Mouse (Mus musculus) liver, embryonic 14.5 days (tissue): ENCODE results near the gene Col6a6. TPM values are rescaled to one million over a fixed set of nuclear protein-coding genes. Genes with fewer than 3 reads are reported as not detected.

ENCODE experiments used
- ATAC-seq: fragments of 200-750 bp; cut with Nextera tagmentation; 2 replicates; pipeline ENCODE4 v1.8.0; 2017; ENCODE audit warnings: moderate number of reproducible peaks, mild to moderate bottlenecking, moderate library complexity; ENCODE audit not compliant: insufficient read depth
- DNase-seq, 3 experiments: peaks; one replicate each; pipeline ENCODE4 v3.0.0-alpha.2; 2012 to 2013; ENCODE audit warnings: low read depth in 3 of 3, low spot score in 3 of 3
- H3K27ac ChIP-seq: fragments of 300-500 bp; sonication (generic); 2 replicates; pipeline ENCODE4 v1.5.1; 2014; ENCODE audit warnings: moderate library complexity, mild to moderate bottlenecking, control low read depth, inconsistent platforms
- H3K27me3 ChIP-seq: fragments of 300-500 bp; sonication (generic); 2 replicates; pipeline ENCODE4 v1.6.1; 2014; ENCODE audit warnings: mild to moderate bottlenecking, low read length, moderate library complexity; ENCODE audit not compliant: control insufficient read depth, insufficient read depth
- H3K36me3 ChIP-seq: fragments of 300-500 bp; sonication (generic); replicated peaks from 2 replicates; pipeline ENCODE4 v1.6.1; 2014; ENCODE audit warnings: low read depth; ENCODE audit not compliant: control insufficient read depth, insufficient read depth
- H3K4me1 ChIP-seq, 2 experiments: fragments of 200-500 bp in 1 of 2; fragments of 300-500 bp in 1 of 2; sonication (generic) in 1 of 2; replicated peaks; 2 replicates each; pipeline ENCODE4 v1.6.1; 2012 to 2014; ENCODE audit warnings: antibody characterized with exemption in 1 of 2, inconsistent platforms in 1 of 2, low read length in 1 of 2; ENCODE audit not compliant: control insufficient read depth in 2 of 2, insufficient read depth in 2 of 2
- H3K4me2 ChIP-seq: fragments of 300-500 bp; sonication (generic); 2 replicates; pipeline ENCODE4 v1.6.1; 2014; ENCODE audit warnings: low read depth, mild to moderate bottlenecking, control low read depth, moderate library complexity
- H3K4me3 ChIP-seq, 2 experiments: fragments of 200-500 bp in 1 of 2; fragments of 300-500 bp in 1 of 2; sonication (generic) in 1 of 2; 2 replicates each; pipeline ENCODE4 v1.5.1; 2012 to 2014; ENCODE audit warnings: low read depth in 2 of 2, low read length in 2 of 2, mild to moderate bottlenecking in 2 of 2, control low read depth in 1 of 2, inconsistent platforms in 1 of 2, moderate library complexity in 1 of 2; ENCODE audit not compliant: insufficient read depth in 1 of 2
- H3K9ac ChIP-seq: fragments of 300-500 bp; sonication (generic); replicated peaks from 2 replicates; pipeline ENCODE4 v1.6.1; 2014; ENCODE audit warnings: mild to moderate bottlenecking, control low read depth, moderate library complexity
- H3K9me3 ChIP-seq: fragments of 300-500 bp; sonication (generic); 2 replicates; pipeline ENCODE4 v1.6.1; 2016; ENCODE audit warnings: low read length, mixed read lengths; ENCODE audit not compliant: control insufficient read depth
- CTCF ChIP-seq: IDR thresholded peaks from 2 replicates; pipeline ENCODE4 v1.5.1; 2016; ENCODE audit warnings: antibody characterized with exemption, low read depth, control low read depth
- EP300 ChIP-seq: IDR thresholded peaks from 2 replicates; pipeline ENCODE4 v1.6.1; 2016; ENCODE audit warnings: antibody characterized with exemption, low read depth
- WGBS: fragments of 180-500 bp; shearing (Covaris S2); extraction: QIAGEN DNeasy Blood & Tissue Kit; methylation state at CpG from one replicate; pipeline ENCODE4 v1.1.7; 2014; ENCODE audit not compliant: insufficient replicate concordance; 5-methylcytosine and 5-hydroxymethylcytosine counted together
- polyA plus RNA-seq, 2 experiments: library from polyadenylated mRNA; depleted of rRNA in 1 of 2; stranded (reverse) in 1 of 2; unstranded in 1 of 2; fragments of >200 nt; fragmentation: Nextera tagmentation in 1 of 2; extraction: Ambion mirVana in 1 of 2; gene quantifications; 2 replicates each; pipeline versions ENCODE4 v1.2.1 to v1.2.3; 2012 to 2014

Col6a6 gene
- polyA plus RNA-seq, 2 experiments = 0.15 to 0.18 TPM

DNA sequence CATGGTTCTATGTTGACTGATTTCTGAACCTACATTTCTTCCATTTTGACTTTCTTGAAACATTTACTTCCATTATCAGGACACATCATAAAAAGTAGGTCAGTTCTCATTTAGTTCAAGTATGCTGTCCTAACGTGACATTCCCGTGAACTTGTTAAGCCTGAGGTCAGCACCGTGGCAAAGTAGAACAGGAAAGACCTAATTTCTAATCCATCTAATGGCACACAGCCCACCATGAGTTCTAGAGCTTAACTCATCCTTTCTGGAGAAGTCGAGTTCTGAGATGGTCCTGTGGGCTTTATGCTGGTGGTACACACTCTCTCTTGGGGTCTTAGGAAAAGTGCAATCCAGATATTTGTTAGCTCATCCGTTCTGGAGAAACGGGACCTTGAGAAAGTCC lies 49.2 kb downstream of the Col6a6 start:
- H3K27me3 ChIP-seq = no peaks in the 10 kb centered on the region
- no peak overlapping the region for H3K4me3 ChIP-seq
- no peak for ATAC-seq
- 72% methylated on average over 6 of the region's 6 CpGs for WGBS
- no peak overlapping the region for H3K9ac ChIP-seq
- DNase-seq = no peak
- TF ChIP-seq CTCF (no peak), EP300 (no peak)
- no peaks in the 10 kb centered on the region for H3K36me3 ChIP-seq
- no peak overlapping the region for H3K4me2 ChIP-seq
- no peak overlapping the region for H3K27ac ChIP-seq
- H3K9me3 ChIP-seq = no peaks in the 10 kb centered on the region
- H3K4me1 ChIP-seq = no peaks in the 10 kb centered on the region

DNA sequence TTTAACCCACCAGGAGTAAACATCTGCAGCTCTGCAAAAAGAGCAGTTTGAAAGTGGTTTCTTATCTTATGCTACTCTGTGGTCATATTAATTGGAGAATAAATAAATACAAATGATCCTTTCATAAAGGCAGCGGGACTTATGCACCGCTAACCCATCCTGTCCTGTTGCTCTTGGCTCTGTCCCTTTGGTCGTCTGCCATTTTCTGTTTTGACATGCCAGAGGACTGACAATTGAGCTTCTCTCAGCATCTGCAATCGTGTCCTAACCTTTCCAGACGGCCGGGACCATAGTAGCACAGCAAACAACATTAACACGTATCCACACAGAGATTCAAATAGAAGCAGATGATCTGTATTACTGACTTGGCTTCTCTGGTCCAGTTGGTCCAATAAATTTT lies 53.1 kb downstream of the Col6a6 start:
- ATAC-seq (no peak), DNase-seq (no peak)
- Histone ChIP-seq H3K4me3 (no peak overlapping the region), H3K27ac (no peak overlapping the region), H3K4me2 (no peak overlapping the region), H3K4me1 (no peaks in the 10 kb centered on the region; a peak in 1 of 4 replicates), H3K36me3 (no peaks in the 10 kb centered on the region), H3K9me3 (no peaks in the 10 kb centered on the region), H3K27me3 (no peaks in the 10 kb centered on the region), H3K9ac (no peak overlapping the region)
- TF ChIP-seq CTCF (no peak), EP300 (no peak)
- WGBS = 62% methylated on average over 7 of the region's 7 CpGs

DNA sequence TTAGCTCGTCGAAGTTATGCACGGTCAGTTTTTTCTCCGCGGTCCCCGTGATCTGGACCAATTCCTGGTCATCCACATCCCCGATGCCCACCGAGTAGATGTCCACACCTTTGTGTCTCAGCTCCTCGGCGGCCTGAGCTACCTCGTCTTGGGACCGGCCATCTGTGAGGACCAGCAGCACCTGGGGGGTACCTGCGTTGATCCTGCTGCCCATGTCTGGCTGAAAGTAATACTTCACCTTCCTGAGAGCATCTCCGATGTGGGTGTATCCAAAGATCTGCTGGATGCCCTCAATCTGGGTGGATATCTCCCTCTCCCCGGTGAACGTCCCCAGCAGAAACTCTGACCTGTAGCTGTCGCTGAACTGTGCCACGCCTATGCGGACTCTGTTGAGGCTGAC lies 53.6 kb downstream of the Col6a6 start:
- TF ChIP-seq CTCF (no peak), EP300 (no peak)
- Histone ChIP-seq H3K9me3 (no peaks in the 10 kb centered on the region), H3K36me3 (no peaks in the 10 kb centered on the region), H3K27ac (no peak overlapping the region), H3K9ac (no peak overlapping the region), H3K27me3 (no peaks in the 10 kb centered on the region), H3K4me2 (no peak overlapping the region), H3K4me3 (no peak overlapping the region), H3K4me1 (no peaks in the 10 kb centered on the region; a peak in 1 of 4 replicates)
- WGBS = 81% methylated on average over 19 of the region's 19 CpGs
- DNase-seq = no peak
- no peak for ATAC-seq

DNA sequence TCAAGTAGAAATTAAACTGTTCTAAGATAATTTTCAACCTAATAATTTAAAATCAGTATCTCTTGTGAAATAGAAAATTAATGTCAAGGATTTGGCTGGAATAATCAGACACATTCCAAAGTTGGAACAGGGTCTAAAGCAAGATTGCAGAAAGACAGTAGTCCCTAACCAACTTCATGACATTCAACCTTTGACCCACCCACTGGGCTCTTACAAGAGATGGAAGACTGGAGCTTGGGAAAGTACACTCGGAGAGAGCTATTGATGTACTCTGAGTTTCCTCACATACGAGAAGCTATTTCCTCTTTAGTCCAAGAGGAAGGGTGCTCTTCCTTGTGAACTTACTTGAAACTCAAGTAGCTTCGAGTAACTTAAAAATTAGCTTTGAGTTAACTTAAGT lies 56.6 kb downstream of the Col6a6 start:
- ATAC-seq = no peak
- 40% methylated on average over 3 of the region's 3 CpGs for WGBS
- no peak overlapping the region for H3K9ac ChIP-seq

DNA sequence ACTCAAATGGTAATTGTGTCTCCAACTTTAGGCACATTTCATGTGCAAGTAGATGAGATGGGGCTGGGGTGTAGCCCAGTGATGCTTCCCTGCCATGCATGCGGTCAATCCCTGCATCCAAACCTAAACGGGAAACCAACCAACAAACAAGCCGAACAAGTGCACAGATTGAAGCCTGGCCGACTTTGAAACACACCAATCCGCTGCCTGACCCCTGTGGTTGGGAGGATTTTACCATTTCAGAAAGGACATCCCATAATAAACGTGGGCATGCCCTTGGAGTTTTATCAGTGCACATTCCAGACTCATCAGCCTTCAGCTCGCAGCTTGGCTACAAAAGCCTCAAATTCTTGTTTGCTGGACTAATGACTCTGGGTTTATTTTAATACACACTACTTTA lies 57.3 kb downstream of the Col6a6 start:
- H3K9ac ChIP-seq = no peak overlapping the region
- H3K4me3 ChIP-seq = no peak overlapping the region
- DNase-seq = no peak
- H3K4me1 ChIP-seq = no peaks in the 10 kb centered on the region; a peak in 1 of 4 replicates
- 50% methylated on average over 7 of the region's 7 CpGs for WGBS
- no peak overlapping the region for H3K4me2 ChIP-seq
- H3K9me3 ChIP-seq = no peaks in the 10 kb centered on the region
- no peak for TF ChIP-seq EP300
- TF ChIP-seq CTCF = no peak
- ATAC-seq = no peak
- H3K36me3 ChIP-seq = no peaks in the 10 kb centered on the region
- no peak overlapping the region for H3K27ac ChIP-seq
- no peaks in the 10 kb centered on the region for H3K27me3 ChIP-seq

More for the DNA sequence above, 56.6 kb downstream of the Col6a6 start:
- no peak for TF ChIP-seq CTCF
- no peak for TF ChIP-seq EP300
- no peaks in the 10 kb centered on the region for H3K36me3 ChIP-seq
- H3K9me3 ChIP-seq = no peaks in the 10 kb centered on the region
- H3K4me2 ChIP-seq = no peak overlapping the region
- no peak for DNase-seq
- H3K4me3 ChIP-seq = no peak overlapping the region
- no peaks in the 10 kb centered on the region for H3K27me3 ChIP-seq
- no peaks in the 10 kb centered on the region; a peak in 1 of 4 replicates for H3K4me1 ChIP-seq
- no peak overlapping the region for H3K27ac ChIP-seq
